Mouse (Mus musculus): ENCODE measurements around the gene Stx7. TPM values are rescaled to one million over a fixed set of nuclear protein-coding genes. Genes with fewer than 3 reads are reported as not detected.
A peak's percentile ranks its signal among the peaks of the same experiment; 100 is the strongest.

Stx7 gene
- total and polyA plus RNA-seq, 3 experiments, result 92.8 to 176 (median 102) TPM

GRCm38 (mm10) chr10:24160349-24160748, 11.2 kb downstream of the Stx7 start (continued):
- TF ChIP-seq HCFC1 (IDR thresholded peaks at IDR 0.05; ENCODE audit: low read depth, low read length) (peak; percentile 18; the same call in 1 of the 2 replicates), MYC (IDR thresholded peaks at IDR 0.05; ENCODE audit: low read depth, low read length) (peak; percentile 59), POLR2AphosphoS2 (IDR thresholded peaks at IDR 0.05; ENCODE audit: low read depth, low read length) (no peak), ZNF384 (IDR thresholded peaks at IDR 0.05; ENCODE audit: low read depth, low read length) (no peak), E2F4 (IDR thresholded peaks at IDR 0.05; ENCODE audit: insufficient replicate concordance, low read depth, low read length) (peak; percentile 53; the same call in 1 of the 2 replicates), SMC3 (IDR thresholded peaks at IDR 0.05; ENCODE audit: low read depth, low read length) (peak; percentile 7; the same call in 1 of the 2 replicates), TBP (conservative IDR thresholded peaks at IDR 0.05; ENCODE audit: low read depth, low read length) (peak; percentile 70), ZC3H11A (IDR thresholded peaks at IDR 0.05; ENCODE audit: low read depth, low read length) (no peak)

GRCm38 (mm10) chr10:24164137-24164908, 15.2 kb downstream of the Stx7 start:
- H3K27ac ChIP-seq (ENCODE audit: insufficient read depth, low read depth), result peak overlapping the region; percentile 92
- peak overlapping the region in 2 of 3 experiments; percentile 3 to 10 for H3K4me3 ChIP-seq (replicated peaks in 1 of 3; ENCODE audit: low read depth in 2 of 3, low read length in 2 of 3, poor library complexity in 1 of 3)
- no peaks in the 10 kb centered on the region for H3K27me3 ChIP-seq (replicated peaks)
- peak overlapping the region; percentile 37 for H3K9ac ChIP-seq (ENCODE audit: insufficient read depth, low read depth)
- peak overlapping the region; percentile 61 for H3K4me2 ChIP-seq (ENCODE audit: insufficient read depth, low read depth, poor library complexity, severe bottlenecking)
- peaks cover 5 to 41% of the 10 kb centered on the region in 2 experiments for H3K36me3 ChIP-seq (replicated peaks in 1 of 2; ENCODE audit: control insufficient read depth in 1 of 2, insufficient read depth in 1 of 2, low read length in 1 of 2)
- peak; percentile 82 for TF ChIP-seq EP300 (IDR thresholded peaks at IDR 0.05; ENCODE audit: low read length)
- TF ChIP-seq MAFK (IDR thresholded peaks at IDR 0.05; ENCODE audit: insufficient replicate concordance, low read length), result no peak
- no peak for TF ChIP-seq NRF1 (IDR thresholded peaks at IDR 0.05; ENCODE audit: low read depth, low read length)
- TF ChIP-seq E2F4 (IDR thresholded peaks at IDR 0.05; ENCODE audit: insufficient replicate concordance, low read depth, low read length), result 0 out of 2 replicates have a peak, but pooled peaks have one; percentile 8
- no peak; the same call in 1 of the 2 replicates for TF ChIP-seq JUN (IDR thresholded peaks at IDR 0.05; ENCODE audit: insufficient read depth, low read depth, low read length)
- no peak; the same call in 1 of the 2 replicates for TF ChIP-seq ELF1 (IDR thresholded peaks at IDR 0.05; ENCODE audit: low read depth, low read length)
- peak; percentile 61; the same call in 1 of the 2 replicates for TF ChIP-seq RCOR1 (conservative IDR thresholded peaks at IDR 0.05; ENCODE audit: low read depth, low read length)
- no peak for TF ChIP-seq TBP (conservative IDR thresholded peaks at IDR 0.05; ENCODE audit: low read depth, low read length)
- TF ChIP-seq PAX5 (IDR thresholded peaks at IDR 0.05; ENCODE audit: low read length), result no peak
- TF ChIP-seq IRF4 (IDR thresholded peaks at IDR 0.05; ENCODE audit: low read depth, low read length), result peak; percentile 81
- peak; percentile 64 for TF ChIP-seq MEF2A (IDR thresholded peaks at IDR 0.05; ENCODE audit: borderline replicate concordance, low read depth, low read length)
- TF ChIP-seq USF2 (conservative IDR thresholded peaks at IDR 0.05; ENCODE audit: low read depth, low read length), result no peak
- TF ChIP-seq POLR2A (IDR thresholded peaks at IDR 0.05; ENCODE audit: low read depth, low read length), result 0 out of 2 replicates have a peak, but pooled peaks have one; percentile 31
- no peak for TF ChIP-seq ZNF384 (IDR thresholded peaks at IDR 0.05; ENCODE audit: low read depth, low read length)
- no peak for TF ChIP-seq KAT2A (IDR thresholded peaks at IDR 0.05; ENCODE audit: insufficient replicate concordance, low read length)
- no peak for TF ChIP-seq CHD2 (IDR thresholded peaks at IDR 0.05; ENCODE audit: low read length)
- peak; percentile 29 for TF ChIP-seq BHLHE40 (IDR thresholded peaks at IDR 0.05; ENCODE audit: low read depth, low read length)
- TF ChIP-seq MXI1 (IDR thresholded peaks at IDR 0.05; ENCODE audit: low read depth, low read length), result no peak
- TF ChIP-seq UBTF (IDR thresholded peaks at IDR 0.05; ENCODE audit: low read depth, low read length), result no peak
- TF ChIP-seq GABPA (IDR thresholded peaks at IDR 0.05; ENCODE audit: insufficient replicate concordance, low read depth, low read length), result no peak
- TF ChIP-seq MAZ (IDR thresholded peaks at IDR 0.05; ENCODE audit: low read depth, low read length), result no peak
- peak; percentile 5; the same call in 1 of the 2 replicates for TF ChIP-seq SMC3 (IDR thresholded peaks at IDR 0.05; ENCODE audit: low read depth, low read length)
- TF ChIP-seq MAX (IDR thresholded peaks at IDR 0.05; ENCODE audit: low read length), result no peak
- TF ChIP-seq SIN3A (IDR thresholded peaks at IDR 0.05; ENCODE audit: low read length), result peak; percentile 48; the same call in 1 of the 2 replicates
- TF ChIP-seq NELFE (IDR thresholded peaks at IDR 0.05; ENCODE audit: low read depth, low read length), result no peak
- TF ChIP-seq ETS1 (conservative IDR thresholded peaks at IDR 0.05; ENCODE audit: low read depth, low read length), result 0 out of 2 replicates have a peak, but pooled peaks have one; percentile 18
- TF ChIP-seq ZMIZ1 (IDR thresholded peaks at IDR 0.05; ENCODE audit: low read depth, low read length), result no peak
- no peak for TF ChIP-seq USF1 (IDR thresholded peaks at IDR 0.05; ENCODE audit: low read depth, low read length)
- TF ChIP-seq ZKSCAN1 (IDR thresholded peaks at IDR 0.05; ENCODE audit: borderline replicate concordance, low read depth, low read length), result no peak
- TF ChIP-seq CHD1 (IDR thresholded peaks at IDR 0.05; ENCODE audit: low read depth, low read length), result no peak
- in situ Hi-C loops (cut with MboI; ENCODE audit: low pct_ligation_motif_present, low pct_unique_long_range_greater_than_20kb, low sequenced_read_pairs) (no loop called here), dilution Hi-C loops (cut with MboI; ENCODE audit: extremely low pct_ligation_motif_present, extremely low pct_unique_long_range_greater_than_20kb, low sequenced_read_pairs) (no loop called here)
- no peaks in the 10 kb centered on the region for H3K9me3 ChIP-seq (replicated peaks; ENCODE audit: low read length)
- peaks cover 50% of the 10 kb centered on the region for H3K79me2 ChIP-seq (replicated peaks; ENCODE audit: control insufficient read depth, extremely low read depth, insufficient read depth, poor library complexity, severe bottlenecking)
- peaks cover 36 to 97% of the 10 kb centered on the region in 2 experiments for H3K4me1 ChIP-seq (ENCODE audit: control insufficient read depth in 1 of 2, insufficient read depth in 2 of 2)
- peak; percentile 76 for DNase-seq (ENCODE audit: extremely low read depth)

Measured in CH12.LX (cell line).